Mouse (Mus musculus) ES-E14 (cell line): ENCODE measurements around the gene B3gntl1.

ENCODE experiments used
- CHD2 ChIP-seq: IDR thresholded peaks from 2 replicates; pipeline ENCODE4 v1.6.1; 2014; ENCODE audit warnings: mild to moderate bottlenecking, low read depth, low read length, inconsistent platforms
- HCFC1 ChIP-seq: IDR thresholded peaks from 2 replicates; pipeline ENCODE4 v1.6.1; 2012; ENCODE audit warnings: low read length, inconsistent platforms, borderline replicate concordance; ENCODE audit not compliant: insufficient read depth
- MAFK ChIP-seq: IDR thresholded peaks from 2 replicates; pipeline ENCODE4 v1.6.1; 2014; ENCODE audit warnings: mild to moderate bottlenecking, low read depth, low read length, inconsistent platforms; ENCODE audit not compliant: insufficient read depth
- ZC3H11A ChIP-seq: IDR thresholded peaks from 2 replicates; pipeline ENCODE4 v1.6.1; 2012; ENCODE audit warnings: low read depth, mild to moderate bottlenecking, inconsistent platforms, low read length, borderline replicate concordance
- ZNF384 ChIP-seq: IDR thresholded peaks from 2 replicates; pipeline ENCODE4 v1.6.1; 2012; ENCODE audit warnings: low read depth, low read length, inconsistent platforms

GRCm38 (mm10) chr11:121712987-121713386 lies 40.0 kb upstream of the B3gntl1 start:
- TF ChIP-seq ZC3H11A (no peak), HCFC1 (no peak), MAFK (no peak), ZNF384 (no peak), CHD2 (no peak)
